Mouse (Mus musculus): ENCODE measurements around the gene Tktl2. TPM values are rescaled to one million over a fixed set of nuclear protein-coding genes. Genes with fewer than 3 reads are reported as not detected.
A peak's percentile ranks its signal among the peaks of the same experiment; 100 is the strongest.

Tktl2 gene
- polyA plus RNA-seq (2014; fragmentation: Nextera tagmentation; extraction: Ambion mirVana), result not detected in 2 replicates

- Histone ChIP-seq H3K9me3 (ENCODE audit: control insufficient read depth, low read length) (no peaks in the 10 kb centered on the region), H3K9ac (ENCODE audit: low read depth, low read length) (no peak within 1 kb of the TSS), H3K4me2 (replicated peaks; ENCODE audit: low read depth, low read length) (no peak within 1 kb of the TSS), H3K27ac (ENCODE audit: low read depth, low read length) (no peak within 1 kb of the TSS), H3K4me1 (ENCODE audit: control insufficient read depth, insufficient read depth, low read length) (no peaks in the 10 kb centered on the region), H3K36me3 (ENCODE audit: control insufficient read depth, insufficient read depth, low read length) (no peaks in the 10 kb centered on the region), H3K27me3 (ENCODE audit: control insufficient read depth, insufficient read depth, low read length) (no peaks in the 10 kb centered on the region), H3K4me3 (ENCODE audit: low read length) (no peak within 1 kb of the TSS)
- 96% methylated on average over 22 of the region's 22 CpGs for WGBS
- no peak for ATAC-seq (ENCODE audit: low FRiP score, low TSS enrichment)
Observed at GRCm38 (mm10) chr8:66511537-66511936, at the start of gene Tktl2. Gene Tktl2 (plus strand): TSS chr8:66511756.

- no peak overlapping the region for H3K4me3 ChIP-seq (ENCODE audit: low read length)
- H3K4me2 ChIP-seq (replicated peaks; ENCODE audit: low read depth, low read length), result no peak overlapping the region
- no peaks in the 10 kb centered on the region for H3K9me3 ChIP-seq (ENCODE audit: control insufficient read depth, low read length)
- H3K36me3 ChIP-seq (ENCODE audit: control insufficient read depth, insufficient read depth, low read length), result no peaks in the 10 kb centered on the region; the same call in 1 of the 2 replicates
- no peaks in the 10 kb centered on the region for H3K27me3 ChIP-seq (ENCODE audit: control insufficient read depth, insufficient read depth, low read length)
- H3K9ac ChIP-seq (ENCODE audit: low read depth, low read length), result no peak overlapping the region
- no peaks in the 10 kb centered on the region for H3K4me1 ChIP-seq (ENCODE audit: control insufficient read depth, insufficient read depth, low read length)
- no peak for ATAC-seq (ENCODE audit: low FRiP score, low TSS enrichment)
- WGBS, result 88% methylated on average over 3 of the region's 3 CpGs
- no peak overlapping the region for H3K27ac ChIP-seq (ENCODE audit: low read depth, low read length)
Observed at GRCm38 (mm10) chr8:66469821-66470220, 41.7 kb upstream of the Tktl2 start.

GRCm38 (mm10) chr8:66476880-66477279 lies 34.7 kb upstream of the Tktl2 start:
- WGBS, result 93% methylated on average over 3 of the region's 3 CpGs
- peaks cover 54% of the 10 kb centered on the region for H3K36me3 ChIP-seq (ENCODE audit: control insufficient read depth, insufficient read depth, low read length)

GRCm38 (mm10) chr8:66486084-66486763 lies 25.3 kb upstream of the Tktl2 start, which contains the start of gene Tma16:
Gene Tma16 (minus strand): TSS chr8:66486530.
- 0% methylated on average over 43 of the region's 45 CpGs for WGBS
- Histone ChIP-seq H3K27ac (ENCODE audit: low read depth, low read length) (no peak within 1 kb of the TSS), H3K4me2 (replicated peaks; ENCODE audit: low read depth, low read length) (peak within 1 kb of the TSS; percentile 41), H3K9me3 (ENCODE audit: control insufficient read depth, low read length) (no peaks in the 10 kb centered on the region), H3K27me3 (ENCODE audit: control insufficient read depth, insufficient read depth, low read length) (no peaks in the 10 kb centered on the region), H3K4me3 (ENCODE audit: low read length) (peak within 1 kb of the TSS; percentile 95), H3K4me1 (ENCODE audit: control insufficient read depth, insufficient read depth, low read length) (no peaks in the 10 kb centered on the region), H3K9ac (ENCODE audit: low read depth, low read length) (peak within 1 kb of the TSS; percentile 85), H3K36me3 (ENCODE audit: control insufficient read depth, insufficient read depth, low read length) (peaks cover 20% of the 10 kb centered on the region)
- ATAC-seq (ENCODE audit: low FRiP score, low TSS enrichment), result peak; percentile 97

More at GRCm38 (mm10) chr8:66476880-66477279, 34.7 kb upstream of the Tktl2 start:
- no peak overlapping the region for H3K4me2 ChIP-seq (replicated peaks; ENCODE audit: low read depth, low read length)
- ATAC-seq (ENCODE audit: low FRiP score, low TSS enrichment), result no peak
- H3K9me3 ChIP-seq (ENCODE audit: control insufficient read depth, low read length), result no peaks in the 10 kb centered on the region
- H3K4me3 ChIP-seq (ENCODE audit: low read length), result no peak overlapping the region
- H3K27me3 ChIP-seq (ENCODE audit: control insufficient read depth, insufficient read depth, low read length), result no peaks in the 10 kb centered on the region
- no peaks in the 10 kb centered on the region for H3K4me1 ChIP-seq (ENCODE audit: control insufficient read depth, insufficient read depth, low read length)
- H3K9ac ChIP-seq (ENCODE audit: low read depth, low read length), result no peak overlapping the region
- H3K27ac ChIP-seq (ENCODE audit: low read depth, low read length), result no peak overlapping the region

- WGBS, result 54% methylated on average over 3 of the region's 3 CpGs
- no peak for ATAC-seq (ENCODE audit: low FRiP score, low TSS enrichment)
- Histone ChIP-seq H3K4me2 (replicated peaks; ENCODE audit: low read depth, low read length) (no peak overlapping the region), H3K27me3 (ENCODE audit: control insufficient read depth, insufficient read depth, low read length) (no peaks in the 10 kb centered on the region), H3K9ac (ENCODE audit: low read depth, low read length) (no peak overlapping the region), H3K36me3 (ENCODE audit: control insufficient read depth, insufficient read depth, low read length) (no peaks in the 10 kb centered on the region), H3K27ac (ENCODE audit: low read depth, low read length) (no peak overlapping the region), H3K9me3 (ENCODE audit: control insufficient read depth, low read length) (no peaks in the 10 kb centered on the region), H3K4me1 (ENCODE audit: control insufficient read depth, insufficient read depth, low read length) (no peaks in the 10 kb centered on the region), H3K4me3 (ENCODE audit: low read length) (no peak overlapping the region)
Observed at GRCm38 (mm10) chr8:66488556-66488955, 23.0 kb upstream of the Tktl2 start.

GRCm38 (mm10) chr8:66490624-66491023 lies 20.9 kb upstream of the Tktl2 start:
- H3K4me2 ChIP-seq (replicated peaks; ENCODE audit: low read depth, low read length), result no peak overlapping the region
- ATAC-seq (ENCODE audit: low FRiP score, low TSS enrichment), result no peak
- no peak overlapping the region for H3K4me3 ChIP-seq (ENCODE audit: low read length)
- H3K4me1 ChIP-seq (ENCODE audit: control insufficient read depth, insufficient read depth, low read length), result no peaks in the 10 kb centered on the region
- no peaks in the 10 kb centered on the region for H3K27me3 ChIP-seq (ENCODE audit: control insufficient read depth, insufficient read depth, low read length)
- no peak overlapping the region for H3K9ac ChIP-seq (ENCODE audit: low read depth, low read length)
- no peak overlapping the region for H3K27ac ChIP-seq (ENCODE audit: low read depth, low read length)
- no peaks in the 10 kb centered on the region for H3K9me3 ChIP-seq (ENCODE audit: control insufficient read depth, low read length)
- 87% methylated on average over 4 of the region's 4 CpGs for WGBS
- H3K36me3 ChIP-seq (ENCODE audit: control insufficient read depth, insufficient read depth, low read length), result no peaks in the 10 kb centered on the region

- Histone ChIP-seq H3K9me3 (ENCODE audit: control insufficient read depth, low read length) (no peaks in the 10 kb centered on the region), H3K4me2 (replicated peaks; ENCODE audit: low read depth, low read length) (no peak overlapping the region), H3K36me3 (ENCODE audit: control insufficient read depth, insufficient read depth, low read length) (no peaks in the 10 kb centered on the region), H3K27me3 (ENCODE audit: control insufficient read depth, insufficient read depth, low read length) (no peaks in the 10 kb centered on the region), H3K9ac (ENCODE audit: low read depth, low read length) (no peak overlapping the region), H3K27ac (ENCODE audit: low read depth, low read length) (no peak overlapping the region), H3K4me3 (ENCODE audit: low read length) (no peak overlapping the region), H3K4me1 (ENCODE audit: control insufficient read depth, insufficient read depth, low read length) (no peaks in the 10 kb centered on the region)
- no peak for ATAC-seq (ENCODE audit: low FRiP score, low TSS enrichment)
- WGBS, result 65% methylated on average over 2 of the region's 2 CpGs
Observed at GRCm38 (mm10) chr8:66494496-66494895, 17.1 kb upstream of the Tktl2 start.

- Histone ChIP-seq H3K4me1 (ENCODE audit: control insufficient read depth, insufficient read depth, low read length) (no peaks in the 10 kb centered on the region), H3K9ac (ENCODE audit: low read depth, low read length) (no peak overlapping the region), H3K27me3 (ENCODE audit: control insufficient read depth, insufficient read depth, low read length) (no peaks in the 10 kb centered on the region), H3K9me3 (ENCODE audit: control insufficient read depth, low read length) (no peaks in the 10 kb centered on the region), H3K27ac (ENCODE audit: low read depth, low read length) (no peak overlapping the region), H3K36me3 (ENCODE audit: control insufficient read depth, insufficient read depth, low read length) (no peaks in the 10 kb centered on the region), H3K4me3 (ENCODE audit: low read length) (no peak overlapping the region), H3K4me2 (replicated peaks; ENCODE audit: low read depth, low read length) (no peak overlapping the region)
- WGBS, result 7% methylated on average over 8 of the region's 8 CpGs
- ATAC-seq (ENCODE audit: low FRiP score, low TSS enrichment), result peak; percentile 88
Observed at GRCm38 (mm10) chr8:66495726-66496125, 15.8 kb upstream of the Tktl2 start.

GRCm38 (mm10) chr8:66496998-66497577 lies 14.5 kb upstream of the Tktl2 start:
- H3K9ac ChIP-seq (ENCODE audit: low read depth, low read length), result no peak overlapping the region
- no peaks in the 10 kb centered on the region for H3K4me1 ChIP-seq (ENCODE audit: control insufficient read depth, insufficient read depth, low read length)
- H3K27ac ChIP-seq (ENCODE audit: low read depth, low read length), result no peak overlapping the region
- no peak for ATAC-seq (ENCODE audit: low FRiP score, low TSS enrichment)
- H3K36me3 ChIP-seq (ENCODE audit: control insufficient read depth, insufficient read depth, low read length), result no peaks in the 10 kb centered on the region
- H3K4me2 ChIP-seq (replicated peaks; ENCODE audit: low read depth, low read length), result no peak overlapping the region
- 41% methylated on average over 4 of the region's 4 CpGs for WGBS
- H3K9me3 ChIP-seq (ENCODE audit: control insufficient read depth, low read length), result no peaks in the 10 kb centered on the region
- H3K4me3 ChIP-seq (ENCODE audit: low read length), result no peak overlapping the region
- H3K27me3 ChIP-seq (ENCODE audit: control insufficient read depth, insufficient read depth, low read length), result no peaks in the 10 kb centered on the region
